Comparison of ENCODE assay signal across 22 mouse cellular contexts in genomic region chr1:156077655-156078054, GRCm38 (mm10).
"Had no signal": no experiment of that assay in that cellular context is flagged by ENCODE, and none has a peak within 500 bp of the region (broad histone marks: within the 10 kb centered on the region; RNA-seq: fewer than 3 reads in every experiment).

No protein-coding gene starts in this region.

- H3K4me2 ChIP-seq: limb, embryonic 12.5 days; limb, embryonic 15.5 days; liver, embryonic 11.5 days; lung, embryonic 14.5 days; midbrain, embryonic 13.5 days; neural tube, embryonic 13.5 days; stomach, embryonic 15.5 days had no signal

- H3K9ac ChIP-seq: limb, embryonic 12.5 days; limb, embryonic 15.5 days; liver, embryonic 14.5 days; liver, postnatal 0 days; lung, embryonic 14.5 days; midbrain, embryonic 13.5 days; neural tube, embryonic 13.5 days; stomach, embryonic 15.5 days had no signal

- H3K27ac ChIP-seq: kidney, postnatal 0 days; limb, embryonic 12.5 days; limb, embryonic 15.5 days; liver, embryonic 14.5 days; macrophage; midbrain, embryonic 10.5 days; midbrain, embryonic 13.5 days; neural tube, embryonic 13.5 days; stomach, embryonic 15.5 days had no signal

- H3K9me3 ChIP-seq: limb, embryonic 12.5 days; limb, embryonic 15.5 days; midbrain, embryonic 10.5 days; midbrain, embryonic 13.5 days; neural tube, embryonic 13.5 days; stomach, embryonic 15.5 days had no signal

- H3K27me3 ChIP-seq: limb, embryonic 12.5 days; limb, embryonic 15.5 days; midbrain, embryonic 13.5 days; neural tube, embryonic 13.5 days; stomach, embryonic 15.5 days had no signal

- H3K4me1 ChIP-seq: midbrain, embryonic 13.5 days; neural tube, embryonic 13.5 days had no signal

- H3K36me3 ChIP-seq: limb, embryonic 12.5 days; limb, embryonic 15.5 days; midbrain, embryonic 10.5 days; midbrain, embryonic 13.5 days; neural tube, embryonic 13.5 days; stomach, embryonic 15.5 days had no signal

- ATAC-seq: liver, postnatal 0 days; lung, postnatal 0 days; midbrain, embryonic 13.5 days; midbrain, embryonic 16.5 days had no signal

- DNase-seq: kidney, postnatal 25 days; left cerebral cortex, postnatal 4 days; liver, postnatal 0 days; lung, embryonic 14.5 days; retina, postnatal 1 day; right cerebral cortex, postnatal 25 days; spleen, adult 18-20 months; thymus, adult 18-20 months; thymus, postnatal 36 days had no signal

- H3K4me3 ChIP-seq: limb, embryonic 12.5 days; limb, embryonic 15.5 days; midbrain, embryonic 10.5 days; midbrain, embryonic 13.5 days; myocyte; neural tube, embryonic 13.5 days; stomach, embryonic 15.5 days had no signal
